Mouse (Mus musculus) kidney, adult 2 months (tissue): Measurements from ENCODE around the gene Dnajb2.

Source experiments
- CTCF ChIP-seq: fragments of 200-500 bp; conservative IDR thresholded peaks from 2 replicates; pipeline ENCODE4 v1.5.1; 2011; ENCODE audit warnings: low read depth, mild to moderate bottlenecking, control low read depth, low read length, moderate library complexity, mixed read lengths; ENCODE audit not compliant: insufficient read depth, insufficient read length
- POLR2A ChIP-seq: fragments of 200-500 bp; IDR thresholded peaks from one replicate; pipeline ENCODE4 v1.6.1; 2011; ENCODE audit warnings: low read depth, low read length, control low read depth

GRCm38 (mm10) chr1:75236117-75237050 lies at the start of gene Dnajb2:
- TF ChIP-seq POLR2A = peak; percentile 69
- TF ChIP-seq CTCF = no peak
